Comparison of ENCODE assay signal across 14 mouse cellular contexts in the genomic region with DNA sequence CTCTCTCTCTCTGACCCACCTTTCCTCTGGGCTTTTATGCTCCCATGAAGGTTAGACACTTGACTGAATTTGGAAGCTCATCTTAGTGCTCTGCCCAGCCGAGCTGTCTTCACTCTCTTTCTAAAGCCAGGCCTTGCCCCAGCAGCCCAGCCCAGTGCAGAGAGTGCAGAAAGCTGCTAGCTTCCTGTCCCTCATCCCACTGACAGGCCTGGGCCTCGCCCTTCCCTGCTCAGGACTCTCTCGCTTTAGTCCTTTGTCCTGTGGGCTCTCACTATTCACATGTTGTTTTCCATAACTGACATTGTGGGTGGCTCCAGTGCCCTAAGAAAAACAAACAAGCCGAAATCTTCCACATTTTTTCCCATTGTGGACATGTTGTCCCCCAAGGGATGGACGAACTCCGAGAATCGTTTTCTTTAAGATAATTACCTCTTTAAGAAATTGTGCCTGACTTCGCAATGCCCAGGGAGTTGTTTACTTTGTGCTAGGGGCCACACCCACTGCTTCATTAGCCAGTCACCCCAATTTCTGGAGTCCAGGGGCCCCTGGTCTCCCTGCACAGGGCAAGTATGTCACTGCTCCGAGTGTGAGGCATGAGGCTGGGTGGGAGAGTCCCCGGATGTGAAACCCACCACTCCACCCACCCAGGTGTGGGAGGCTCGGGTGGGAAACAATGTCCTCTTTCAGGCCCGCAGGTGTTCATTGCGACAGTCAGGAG.
A peak's percentile ranks its signal among the peaks of the same experiment; 100 is the strongest.
DNase-seq lines count a peak whose midpoint lies in the region; ATAC-seq lines count a peak whose summit lies in the region.
"Had no signal": no experiment of that assay in that cellular context is flagged by ENCODE, and none has a peak within 500 bp of the region (broad histone marks: within the 10 kb centered on the region; RNA-seq: fewer than 3 reads in every experiment).

No protein-coding gene starts in this region.

- H3K9me3 ChIP-seq in kidney, embryonic 14.5 days (ENCODE audit: control insufficient read depth, low read length): no peaks in the 10 kb centered on the region
- no peaks in the 10 kb centered on the region for H3K9me3 ChIP-seq in intestine, embryonic 15.5 days
- H3K9me3 ChIP-seq in liver, embryonic 15.5 days (replicated peaks): no peaks in the 10 kb centered on the region

- H3K4me1 ChIP-seq in kidney, embryonic 14.5 days (ENCODE audit: control insufficient read depth, insufficient read depth, low read length): peaks cover 3% of the 10 kb centered on the region; the same call in 1 of the 2 replicates
- H3K4me1 ChIP-seq in intestine, embryonic 15.5 days (replicated peaks): peaks cover 11% of the 10 kb centered on the region; the same call in 1 of the 2 replicates
- H3K4me1 ChIP-seq in liver, embryonic 15.5 days (replicated peaks): peaks cover 41% of the 10 kb centered on the region

- no peak overlapping the region for H3K9ac ChIP-seq in kidney, embryonic 14.5 days (ENCODE audit: low read depth, low read length)
- H3K9ac ChIP-seq in intestine, embryonic 15.5 days: no peak overlapping the region
- H3K9ac ChIP-seq in liver, embryonic 15.5 days: no peak overlapping the region

- ATAC-seq in kidney, embryonic 14.5 days (ENCODE audit: low FRiP score, low TSS enrichment): no peak
- peak; percentile 66 for ATAC-seq in intestine, embryonic 15.5 days
- no peak; the same call in 1 of the 2 replicates for ATAC-seq in liver, embryonic 15.5 days (ENCODE audit: insufficient read depth)
- ATAC-seq: hindbrain, postnatal 0 days; midbrain, embryonic 16.5 days had no signal

- no peak overlapping the region for H3K27ac ChIP-seq in kidney, embryonic 14.5 days (ENCODE audit: low read depth, low read length)
- H3K27ac ChIP-seq in intestine, embryonic 15.5 days: no peak overlapping the region
- peak overlapping the region; percentile 3 for H3K27ac ChIP-seq in liver, embryonic 15.5 days (replicated peaks)
- H3K27ac ChIP-seq: hindbrain, postnatal 0 days had no signal

- WGBS in kidney, embryonic 14.5 days: 52% methylated on average over 13 of the region's 13 CpGs
- WGBS in intestine, embryonic 15.5 days: 42% methylated on average over 13 of the region's 13 CpGs
- WGBS in liver, embryonic 15.5 days (ENCODE audit: insufficient replicate concordance): 61% methylated on average over 13 of the region's 13 CpGs

- no peaks in the 10 kb centered on the region for H3K36me3 ChIP-seq in kidney, embryonic 14.5 days (ENCODE audit: control insufficient read depth, insufficient read depth, low read length)
- H3K36me3 ChIP-seq in intestine, embryonic 15.5 days: no peaks in the 10 kb centered on the region
- H3K36me3 ChIP-seq in liver, embryonic 15.5 days (replicated peaks): no peaks in the 10 kb centered on the region

- no peak overlapping the region for H3K4me3 ChIP-seq in kidney, embryonic 14.5 days (ENCODE audit: low read length)
- H3K4me3 ChIP-seq in intestine, embryonic 15.5 days (replicated peaks): no peak overlapping the region
- no peak overlapping the region for H3K4me3 ChIP-seq in liver, embryonic 15.5 days (replicated peaks)

- H3K4me2 ChIP-seq in kidney, embryonic 14.5 days (replicated peaks; ENCODE audit: low read depth, low read length): no peak overlapping the region
- no peak overlapping the region for H3K4me2 ChIP-seq in intestine, embryonic 15.5 days (replicated peaks)
- H3K4me2 ChIP-seq in liver, embryonic 15.5 days: no peak overlapping the region

- intact Hi-C loops in left cerebral cortex, postnatal 25 days (cut with DNase I): no loop called here

- peak; percentile 25 for DNase-seq in kidney, adult 11 months
- DNase-seq in kidney, postnatal 14 days: peak; percentile 48
- no peak for DNase-seq in left cerebral cortex, postnatal 25 days (ENCODE audit: low spot score in 2 of 2)
- DNase-seq in embryo, embryonic 9.5 days (ENCODE audit: extremely low spot score): no peak
- no peak for DNase-seq in layer of hippocampus, adult 11-12 months (ENCODE audit: low spot score)
- DNase-seq: adrenal gland, postnatal 10 days; B cell, adult 2 months; cerebellum, postnatal 10 days; left cerebral cortex, postnatal 4 days had no signal

- H3K27me3 ChIP-seq in kidney, embryonic 14.5 days (ENCODE audit: control insufficient read depth, insufficient read depth, low read length): no peaks in the 10 kb centered on the region
- H3K27me3 ChIP-seq in intestine, embryonic 15.5 days (replicated peaks): 0 out of 2 replicates have a peak, but pooled peaks cover 2% of the 10 kb centered on the region
- H3K27me3 ChIP-seq in liver, embryonic 15.5 days: peaks cover 14% of the 10 kb centered on the region

Comparison
In these comparisons a context has a peak if more than half of its experiments do, and no peak if none do; other contexts are left out.
1. DNase-seq: peak in kidney, adult 11 months (single experiment) and kidney, postnatal 14 days (single experiment); none in left cerebral cortex, postnatal 25 days (0 of 2), embryo, embryonic 9.5 days (single experiment) and layer of hippocampus, adult 11-12 months (single experiment).